Mouse (Mus musculus) forebrain, embryonic 16.5 days (tissue): ENCODE measurements around the gene Trip12. TPM values are rescaled to one million over a fixed set of nuclear protein-coding genes. Genes with fewer than 3 reads are reported as not detected.

Experiments used
- ATAC-seq: fragments of 200-750 bp; cut with Nextera tagmentation; 2 replicates; pipeline ENCODE4 v1.8.0; 2017; ENCODE audit warnings: mild to moderate bottlenecking, moderate library complexity
- H3K27ac ChIP-seq: fragments of 300-500 bp; sonication (generic); 2 replicates; pipeline ENCODE4 v1.5.1; 2014; ENCODE audit warnings: low read length, control low read depth
- H3K27me3 ChIP-seq: fragments of 300-500 bp; sonication (generic); replicated peaks from 2 replicates; pipeline ENCODE4 v1.6.1; 2014; ENCODE audit warnings: low read length; ENCODE audit not compliant: control insufficient read depth, insufficient read depth
- H3K36me3 ChIP-seq: fragments of 300-500 bp; sonication (generic); 2 replicates; pipeline ENCODE4 v1.6.1; 2014; ENCODE audit not compliant: control insufficient read depth, insufficient read depth
- H3K4me1 ChIP-seq: fragments of 300-500 bp; sonication (generic); replicated peaks from 2 replicates; pipeline ENCODE4 v1.6.1; 2014; ENCODE audit warnings: low read length; ENCODE audit not compliant: control insufficient read depth, insufficient read depth
- H3K4me2 ChIP-seq: fragments of 300-500 bp; sonication (generic); 2 replicates; pipeline ENCODE4 v1.6.1; 2014; ENCODE audit warnings: mild to moderate bottlenecking, low read length, control low read depth
- H3K4me3 ChIP-seq: fragments of 300-500 bp; sonication (generic); replicated peaks from 2 replicates; pipeline ENCODE4 v1.5.1; 2014; ENCODE audit warnings: mild to moderate bottlenecking, low read length, control low read depth
- H3K9ac ChIP-seq: fragments of 300-500 bp; sonication (generic); replicated peaks from 2 replicates; pipeline ENCODE4 v1.6.1; 2014; ENCODE audit warnings: low read depth, low read length, control low read depth
- H3K9me3 ChIP-seq: fragments of 300-500 bp; sonication (generic); 2 replicates; pipeline ENCODE4 v1.6.1; 2016; ENCODE audit warnings: low read length; ENCODE audit not compliant: control insufficient read depth
- WGBS: fragments of 180-500 bp; shearing (Covaris S2); extraction: QIAGEN DNeasy Blood & Tissue Kit; methylation state at CpG from one replicate; pipeline ENCODE4 v1.1.7; 2014; 5-methylcytosine and 5-hydroxymethylcytosine counted together
- polyA plus RNA-seq: library from polyadenylated mRNA; unstranded; fragments of >200 nt; fragmentation: Nextera tagmentation; extraction: Ambion mirVana; gene quantifications from 2 replicates; pipeline ENCODE4 v1.2.1, GENCODE M21; 2015

Gene Trip12
- polyA plus RNA-seq, 1 experiment from 2014 or later = 64.1 TPM

- 86% methylated on average over 3 of the region's 3 CpGs for whole genome bisulfite sequencing
Observed at GRCm38 (mm10) chr1:84742156-84742555, 98.2 kb downstream of the Trip12 start.

DNA sequence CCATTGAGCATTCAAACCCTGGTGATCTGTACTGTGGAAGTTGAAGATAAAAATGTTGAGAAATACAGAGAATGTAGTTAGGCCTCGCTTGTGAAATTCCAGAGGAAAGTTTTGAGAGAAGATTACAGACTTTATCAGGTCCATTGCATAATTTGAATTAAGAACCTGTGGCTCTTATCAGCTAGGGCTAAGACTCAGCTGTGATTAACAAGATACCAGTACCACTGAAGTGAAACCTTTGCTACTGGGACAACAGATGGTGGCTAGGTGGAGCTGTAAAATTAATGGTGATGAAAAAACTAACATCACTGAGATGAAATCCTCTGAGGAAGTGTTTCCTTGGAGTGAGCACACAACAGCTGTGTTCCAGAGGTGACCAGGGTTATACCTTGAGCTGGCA, 100.2 kb downstream of the Trip12 start:
- Histone ChIP-seq H3K27me3 (no peaks in the 10 kb centered on the region), H3K4me2 (no peak overlapping the region), H3K27ac (no peak overlapping the region), H3K4me1 (no peaks in the 10 kb centered on the region), H3K36me3 (peaks cover 15% of the 10 kb centered on the region), H3K9me3 (no peaks in the 10 kb centered on the region), H3K9ac (no peak overlapping the region), H3K4me3 (no peak overlapping the region)
- 93% methylated on average over 1 of the region's 1 CpGs for WGBS
- no peak for ATAC-seq

More at GRCm38 (mm10) chr1:84742156-84742555, 98.2 kb downstream of the Trip12 start:
- no peaks in the 10 kb centered on the region for H3K9me3 ChIP-seq
- no peak overlapping the region for H3K27ac ChIP-seq
- no peaks in the 10 kb centered on the region for H3K27me3 ChIP-seq
- no peak overlapping the region for H3K4me3 ChIP-seq
- ATAC-seq = no peak
- H3K4me1 ChIP-seq = no peaks in the 10 kb centered on the region
- H3K9ac ChIP-seq = no peak overlapping the region
- H3K4me2 ChIP-seq = no peak overlapping the region
- peaks cover 18% of the 10 kb centered on the region for H3K36me3 ChIP-seq

DNA sequence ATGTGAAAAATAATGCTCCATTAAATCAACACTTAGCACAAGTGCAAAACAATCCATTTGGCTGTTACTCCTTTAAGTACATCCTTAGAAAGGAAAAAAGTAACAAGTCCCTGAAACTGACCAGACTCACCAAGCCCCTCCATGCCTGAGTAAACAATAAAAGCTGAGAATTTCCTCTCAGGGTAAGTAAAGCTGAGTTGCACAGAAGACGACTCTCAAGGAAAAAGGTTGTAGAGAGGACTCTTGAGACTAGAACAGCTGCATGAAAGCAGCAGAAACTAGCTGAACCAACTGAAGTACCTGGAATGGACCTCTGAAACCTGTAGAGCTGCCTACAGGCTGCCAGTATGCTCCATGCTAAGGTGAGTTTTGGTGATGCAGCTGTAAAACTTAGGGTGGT, 103.2 kb downstream of the Trip12 start:
- H3K27ac ChIP-seq = no peak overlapping the region
- no peak for ATAC-seq
- no peaks in the 10 kb centered on the region for H3K9me3 ChIP-seq
- H3K27me3 ChIP-seq = no peaks in the 10 kb centered on the region
- H3K4me2 ChIP-seq = no peak overlapping the region
- no peak overlapping the region for H3K9ac ChIP-seq
- H3K36me3 ChIP-seq = peaks cover 15% of the 10 kb centered on the region
- H3K4me3 ChIP-seq = no peak overlapping the region
- no peaks in the 10 kb centered on the region for H3K4me1 ChIP-seq
- WGBS = 64% methylated on average over 1 of the region's 1 CpGs

GRCm38 (mm10) chr1:84733799-84734198, 106.5 kb downstream of the Trip12 start:
- 65% methylated on average over 3 of the region's 3 CpGs for WGBS
- Histone ChIP-seq H3K4me2 (no peak overlapping the region), H3K4me3 (no peak overlapping the region), H3K27me3 (no peaks in the 10 kb centered on the region), H3K4me1 (no peaks in the 10 kb centered on the region), H3K9ac (no peak overlapping the region), H3K27ac (no peak overlapping the region), H3K9me3 (no peaks in the 10 kb centered on the region), H3K36me3 (peaks cover 17% of the 10 kb centered on the region)
- no peak for ATAC-seq

- H3K4me3 ChIP-seq = no peak overlapping the region
- no peak overlapping the region for H3K27ac ChIP-seq
- peaks cover 17% of the 10 kb centered on the region for H3K36me3 ChIP-seq
- no peak overlapping the region for H3K4me2 ChIP-seq
- H3K4me1 ChIP-seq = no peaks in the 10 kb centered on the region
- 56% methylated on average over 1 of the region's 1 CpGs for WGBS
- no peaks in the 10 kb centered on the region for H3K9me3 ChIP-seq
- no peaks in the 10 kb centered on the region for H3K27me3 ChIP-seq
- ATAC-seq = no peak
- no peak overlapping the region for H3K9ac ChIP-seq
Observed at GRCm38 (mm10) chr1:84731763-84732162, 108.6 kb downstream of the Trip12 start.

GRCm38 (mm10) chr1:84722841-84723240, 117.5 kb downstream of the Trip12 start:
- Histone ChIP-seq H3K36me3 (peaks cover 12% of the 10 kb centered on the region), H3K4me1 (no peaks in the 10 kb centered on the region), H3K9me3 (no peaks in the 10 kb centered on the region), H3K4me3 (no peak overlapping the region), H3K27me3 (no peaks in the 10 kb centered on the region), H3K9ac (no peak overlapping the region), H3K4me2 (no peak overlapping the region), H3K27ac (no peak overlapping the region)
- ATAC-seq = no peak

DNA sequence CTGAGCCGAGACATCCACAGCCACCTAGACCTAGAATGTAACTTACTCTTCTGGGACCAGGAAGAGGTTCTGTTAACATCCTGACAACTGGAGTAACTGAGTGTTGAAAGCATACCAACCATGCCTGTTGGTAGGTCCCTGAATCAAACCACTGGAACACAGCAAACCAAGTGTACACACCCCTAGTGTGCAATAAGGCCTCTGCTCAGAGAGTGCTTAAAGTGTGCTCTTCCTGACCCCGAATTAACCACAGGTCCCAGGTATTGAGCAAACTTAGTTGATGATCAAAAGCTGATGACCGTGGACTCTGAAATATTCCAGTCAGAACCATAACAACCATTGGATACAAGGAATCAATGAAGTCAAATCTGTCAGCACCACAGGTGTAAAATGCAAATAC, 117.9 kb downstream of the Trip12 start:
- peaks cover 12% of the 10 kb centered on the region for H3K36me3 ChIP-seq
- no peak overlapping the region for H3K27ac ChIP-seq
- H3K4me2 ChIP-seq = no peak overlapping the region
- ATAC-seq = no peak
- no peaks in the 10 kb centered on the region for H3K9me3 ChIP-seq
- 97% methylated on average over 3 of the region's 3 CpGs for WGBS
- no peak overlapping the region for H3K9ac ChIP-seq
- H3K4me3 ChIP-seq = no peak overlapping the region
- no peaks in the 10 kb centered on the region for H3K27me3 ChIP-seq
- H3K4me1 ChIP-seq = no peaks in the 10 kb centered on the region

- peaks cover 12% of the 10 kb centered on the region for H3K36me3 ChIP-seq
- ATAC-seq = no peak
- no peak overlapping the region for H3K27ac ChIP-seq
- no peaks in the 10 kb centered on the region for H3K4me1 ChIP-seq
- H3K27me3 ChIP-seq = no peaks in the 10 kb centered on the region
- H3K4me3 ChIP-seq = no peak overlapping the region
- no peak overlapping the region for H3K4me2 ChIP-seq
- no peak overlapping the region for H3K9ac ChIP-seq
- H3K9me3 ChIP-seq = no peaks in the 10 kb centered on the region
- WGBS = 89% methylated on average over 3 of the region's 3 CpGs
Observed at GRCm38 (mm10) chr1:84721942-84722341, 118.4 kb downstream of the Trip12 start.

DNA sequence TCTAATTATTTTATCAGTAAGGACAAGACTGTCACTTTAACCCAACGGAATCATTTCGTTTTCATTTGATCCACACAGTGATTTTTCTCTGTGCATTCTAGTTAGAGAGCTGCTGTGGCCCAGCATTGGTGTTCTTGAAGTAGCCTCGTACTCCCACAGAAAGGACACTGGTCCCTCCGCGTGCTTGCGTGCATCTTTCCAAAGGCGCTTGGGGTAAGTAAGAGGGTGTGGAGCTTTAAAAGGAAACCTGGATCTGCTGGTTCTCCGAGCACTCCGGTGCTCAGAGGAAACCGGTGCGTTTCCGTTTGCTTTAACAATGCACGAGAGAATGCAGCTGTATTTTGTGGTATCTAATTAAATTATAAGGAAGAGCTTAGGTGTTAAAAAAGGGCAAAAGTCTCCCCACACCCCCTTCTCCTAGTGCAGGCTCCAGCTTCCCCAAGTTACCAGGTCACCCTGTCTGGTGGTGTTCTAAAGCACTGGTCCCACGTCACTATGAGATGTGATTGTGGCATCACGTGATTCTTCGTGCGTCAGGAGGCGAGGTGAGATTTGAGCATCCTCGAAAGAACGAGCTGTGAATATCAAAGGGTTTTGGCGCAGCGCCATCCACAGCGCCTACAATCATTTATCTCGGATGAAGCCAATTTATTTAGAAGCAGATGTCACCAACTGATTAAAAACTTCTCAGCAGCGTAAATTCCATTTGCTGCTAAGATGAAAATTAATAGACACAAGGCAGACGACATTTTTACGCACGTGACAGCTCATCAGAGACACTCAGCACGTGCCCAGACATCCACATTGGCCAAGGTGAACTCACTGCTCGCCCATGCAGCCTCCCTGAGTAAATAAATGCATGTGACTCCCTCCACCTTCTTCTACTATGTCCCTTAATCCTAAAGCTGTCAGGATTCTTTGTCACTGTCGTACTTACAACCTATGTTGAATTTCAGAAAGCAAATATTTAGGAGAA, 130.2 kb downstream of the Trip12 start:
- Histone ChIP-seq H3K9me3 (no peaks in the 10 kb centered on the region), H3K4me3 (peak overlapping the region; percentile 43), H3K27ac (peak overlapping the region; percentile 88), H3K4me2 (peak overlapping the region; percentile 43), H3K36me3 (no peaks in the 10 kb centered on the region), H3K27me3 (no peaks in the 10 kb centered on the region), H3K4me1 (peaks cover 3% of the 10 kb centered on the region; the same call in 1 of the 2 replicates), H3K9ac (peak overlapping the region; percentile 58)
- ATAC-seq = peak; percentile 88
- 9% methylated on average over 31 of the region's 31 CpGs for WGBS
